Comparison of ENCODE assay signal across 11 mouse cellular contexts in genomic region chr15:99129956-99130910, GRCm38 (mm10). TPM values are rescaled to one million over a fixed set of nuclear protein-coding genes. Genes with fewer than 3 reads are reported as not detected.
A peak's percentile ranks its signal among the peaks of the same experiment; 100 is the strongest.
DNase-seq lines count a peak whose midpoint lies in the region; ATAC-seq lines count a peak whose summit lies in the region.
"Had no signal": no experiment of that assay in that cellular context is flagged by ENCODE, and none has a peak within 500 bp of the region (broad histone marks: within the 10 kb centered on the region; RNA-seq: fewer than 3 reads in every experiment).

No protein-coding gene starts in this region.

- H3K27me3 ChIP-seq in hindbrain, embryonic 10.5 days (ENCODE audit: insufficient read depth, poor library complexity, severe bottlenecking) = no peaks in the 10 kb centered on the region
- no peaks in the 10 kb centered on the region for H3K27me3 ChIP-seq in hindbrain, embryonic 14.5 days (ENCODE audit: control insufficient read depth, insufficient read depth, low read length)
- H3K27me3 ChIP-seq in embryonic facial prominence, embryonic 12.5 days = no peaks in the 10 kb centered on the region
- H3K27me3 ChIP-seq in midbrain, embryonic 13.5 days = no peaks in the 10 kb centered on the region

- 71% methylated on average over 22 of the region's 22 CpGs for WGBS in hindbrain, embryonic 10.5 days
- 77% methylated on average over 22 of the region's 22 CpGs for WGBS in hindbrain, embryonic 14.5 days
- WGBS in embryonic facial prominence, embryonic 12.5 days = 52% methylated on average over 22 of the region's 22 CpGs
- WGBS in midbrain, embryonic 13.5 days = 70% methylated on average over 22 of the region's 22 CpGs

- H3K27ac ChIP-seq in hindbrain, embryonic 10.5 days = peak overlapping the region; percentile 73
- no peak overlapping the region for H3K27ac ChIP-seq in hindbrain, embryonic 14.5 days
- peak overlapping the region; percentile 81 for H3K27ac ChIP-seq in embryonic facial prominence, embryonic 12.5 days
- 0 out of 2 replicates have a peak overlapping the region, but pooled peaks have one; percentile 14 for H3K27ac ChIP-seq in midbrain, embryonic 13.5 days

- ATAC-seq in hindbrain, embryonic 14.5 days (ENCODE audit: low FRiP score) = no peak
- no peak; the same call in 1 of the 2 replicates for ATAC-seq in embryonic facial prominence, embryonic 12.5 days (ENCODE audit: insufficient number of reproducible peaks, insufficient read depth, low FRiP score, low TSS enrichment)
- no peak for ATAC-seq in midbrain, embryonic 13.5 days
- ATAC-seq: inflammation-experienced regulatory T-cells, adult 6 months had no signal

- no peak overlapping the region for H3K4me2 ChIP-seq in hindbrain, embryonic 14.5 days (replicated peaks)
- peak overlapping the region; percentile 10 for H3K4me2 ChIP-seq in embryonic facial prominence, embryonic 12.5 days (replicated peaks)
- peak overlapping the region; percentile 20; the same call in 1 of the 2 replicates for H3K4me2 ChIP-seq in midbrain, embryonic 13.5 days (replicated peaks)

- peaks cover 38% of the 10 kb centered on the region for H3K4me1 ChIP-seq in hindbrain, embryonic 10.5 days (replicated peaks)
- peaks cover 18% of the 10 kb centered on the region for H3K4me1 ChIP-seq in hindbrain, embryonic 14.5 days (replicated peaks; ENCODE audit: control insufficient read depth, insufficient read depth, low read length)
- H3K4me1 ChIP-seq in embryonic facial prominence, embryonic 12.5 days = peaks cover 28% of the 10 kb centered on the region
- H3K4me1 ChIP-seq in midbrain, embryonic 13.5 days (replicated peaks) = peaks cover 48% of the 10 kb centered on the region

- no peaks in the 10 kb centered on the region for H3K9me3 ChIP-seq in hindbrain, embryonic 10.5 days
- H3K9me3 ChIP-seq in hindbrain, embryonic 14.5 days (ENCODE audit: control insufficient read depth, low read length) = no peaks in the 10 kb centered on the region
- H3K9me3 ChIP-seq in embryonic facial prominence, embryonic 12.5 days = no peaks in the 10 kb centered on the region
- H3K9me3 ChIP-seq in midbrain, embryonic 13.5 days = no peaks in the 10 kb centered on the region

- H3K36me3 ChIP-seq in hindbrain, embryonic 10.5 days = peaks cover 46% of the 10 kb centered on the region
- no peaks in the 10 kb centered on the region for H3K36me3 ChIP-seq in hindbrain, embryonic 14.5 days (replicated peaks; ENCODE audit: control insufficient read depth, insufficient read depth)
- no peaks in the 10 kb centered on the region for H3K36me3 ChIP-seq in embryonic facial prominence, embryonic 12.5 days
- H3K36me3 ChIP-seq in midbrain, embryonic 13.5 days = 0 out of 2 replicates have a peak, but pooled peaks cover 3% of the 10 kb centered on the region

- peak; percentile 17 for DNase-seq in hindbrain, embryonic 10.5 days (ENCODE audit: low spot score)
- DNase-seq in hindbrain, embryonic 14.5 days (ENCODE audit: low spot score) = no peak
- DNase-seq in ES-CJ7 (ENCODE audit: low read depth, low spot score) = peak; percentile 82
- no peak for DNase-seq in left cerebral cortex, adult 8-10 months (ENCODE audit: low spot score in 2 of 2)
- DNase-seq in adrenal gland, postnatal 25 days = no peak
- no peak for DNase-seq in kidney, adult 9 months

- H3K4me3 ChIP-seq in hindbrain, embryonic 10.5 days = peak overlapping the region; percentile 16; the same call in 1 of the 2 replicates
- H3K4me3 ChIP-seq in hindbrain, embryonic 14.5 days (replicated peaks; ENCODE audit: low read length) = no peak overlapping the region
- no peak overlapping the region for H3K4me3 ChIP-seq in embryonic facial prominence, embryonic 12.5 days
- H3K4me3 ChIP-seq in midbrain, embryonic 13.5 days (replicated peaks) = 0 out of 2 replicates have a peak overlapping the region, but pooled peaks have one; percentile 2
- H3K4me3 ChIP-seq: erythroblast, embryonic 14.5 days had no signal

- no peak overlapping the region for H3K9ac ChIP-seq in hindbrain, embryonic 14.5 days
- no peak overlapping the region; the same call in 1 of the 2 replicates for H3K9ac ChIP-seq in embryonic facial prominence, embryonic 12.5 days
- peak overlapping the region; percentile 24 for H3K9ac ChIP-seq in midbrain, embryonic 13.5 days (replicated peaks)

RNA-seq across cellular contexts. Expression of gene Spats2, which starts 4.5 kb away (rescaled TPM):
- polyA plus RNA-seq in hindbrain, embryonic 10.5 days (2016; fragmentation: Nextera tagmentation; extraction: Ambion mirVana) = 58.4 and 62.6 TPM in 2 replicates
- polyA plus RNA-seq in hindbrain, embryonic 14.5 days (2014; fragmentation: Nextera tagmentation; extraction: Ambion mirVana) = 33.7 and 33.8 TPM in 2 replicates
- 69.4 and 73.4 TPM in 2 replicates for polyA plus RNA-seq in embryonic facial prominence, embryonic 12.5 days (2016; fragmentation: Nextera tagmentation; extraction: Ambion mirVana)
- 40.6 and 45.7 TPM in 2 replicates for polyA plus RNA-seq in midbrain, embryonic 13.5 days (2015; fragmentation: Nextera tagmentation; extraction: Ambion mirVana)
- 10 to 100 TPM; 29.7 to 34.1 (median 33.2) TPM for total RNA-seq in left cerebral cortex, adult 8-10 months (2022)
- 18.7 and 19.6 TPM in 2 replicates for total RNA-seq in adrenal gland, postnatal 25 days (2021)

RNA-seq across cellular contexts. Expression of gene Dnajc22, which starts 37.3 kb away (rescaled TPM):
- 1.9 and 2.2 TPM in 2 replicates for polyA plus RNA-seq in hindbrain, embryonic 10.5 days (2016; fragmentation: Nextera tagmentation; extraction: Ambion mirVana)
- 0.52 and 1.0 TPM in 2 replicates for polyA plus RNA-seq in hindbrain, embryonic 14.5 days (2014; fragmentation: Nextera tagmentation; extraction: Ambion mirVana)
- polyA plus RNA-seq in embryonic facial prominence, embryonic 12.5 days (2016; fragmentation: Nextera tagmentation; extraction: Ambion mirVana) = 0.70 and 0.75 TPM in 2 replicates
- 1.7 and 1.8 TPM in 2 replicates for polyA plus RNA-seq in midbrain, embryonic 13.5 days (2015; fragmentation: Nextera tagmentation; extraction: Ambion mirVana)
- under 1 TPM in 3 of 4 experiments, not detected in 1; 0.30 to 0.56 (median 0.34) TPM for total RNA-seq in left cerebral cortex, adult 8-10 months (2022)
- 1.9 and 3.8 TPM in 2 replicates for total RNA-seq in adrenal gland, postnatal 25 days (2021)
- polyA plus RNA-seq: inflammation-experienced regulatory T-cells, adult 6 months had no signal

RNA-seq across cellular contexts. Expression of gene C1ql4, which starts 42.6 kb away (rescaled TPM):
- 0.78 and 8.7 TPM in 2 replicates for polyA plus RNA-seq in hindbrain, embryonic 10.5 days (2016; fragmentation: Nextera tagmentation; extraction: Ambion mirVana)
- polyA plus RNA-seq in hindbrain, embryonic 14.5 days (2014; fragmentation: Nextera tagmentation; extraction: Ambion mirVana) = 4.7 and 6.6 TPM in 2 replicates
- 0.42 and 0.46 TPM in 2 replicates for polyA plus RNA-seq in embryonic facial prominence, embryonic 12.5 days (2016; fragmentation: Nextera tagmentation; extraction: Ambion mirVana)
- polyA plus RNA-seq in midbrain, embryonic 13.5 days (2015; fragmentation: Nextera tagmentation; extraction: Ambion mirVana) = 10.1 and 13.7 TPM in 2 replicates
- not detected for total RNA-seq in left cerebral cortex, adult 8-10 months (2022)
- not detected in 2 replicates for total RNA-seq in adrenal gland, postnatal 25 days (2021)
- total RNA-seq: left cerebral cortex, postnatal 25 days had no signal
- polyA plus RNA-seq: erythroblast, embryonic 14.5 days; inflammation-experienced regulatory T-cells, adult 6 months had no signal

RNA-seq across cellular contexts. Expression of gene Troap, which starts 55.9 kb away (rescaled TPM):
- polyA plus RNA-seq in hindbrain, embryonic 10.5 days (2016; fragmentation: Nextera tagmentation; extraction: Ambion mirVana) = 41.6 and 46.8 TPM in 2 replicates
- 3.7 and 4.0 TPM in 2 replicates for polyA plus RNA-seq in hindbrain, embryonic 14.5 days (2014; fragmentation: Nextera tagmentation; extraction: Ambion mirVana)
- polyA plus RNA-seq in embryonic facial prominence, embryonic 12.5 days (2016; fragmentation: Nextera tagmentation; extraction: Ambion mirVana) = 38.5 and 39.0 TPM in 2 replicates
- polyA plus RNA-seq in midbrain, embryonic 13.5 days (2015; fragmentation: Nextera tagmentation; extraction: Ambion mirVana) = 13.3 and 14.6 TPM in 2 replicates
- under 1 TPM in 2 of 4 experiments, not detected in 2; 0.74 to 0.95 TPM for total RNA-seq in left cerebral cortex, adult 8-10 months (2022)
- total RNA-seq in adrenal gland, postnatal 25 days (2021) = 4.3 and 5.6 TPM in 2 replicates

Comparison
In these comparisons a context has a peak if more than half of its experiments do, and no peak if none do; other contexts are left out.
1. DNase-seq: peak in hindbrain, embryonic 10.5 days (single experiment) and ES-CJ7 (single experiment); none in hindbrain, embryonic 14.5 days (single experiment), left cerebral cortex, adult 8-10 months (0 of 2), adrenal gland, postnatal 25 days (single experiment) and kidney, adult 9 months (single experiment).
2. H3K4me3 ChIP-seq: peak in hindbrain, embryonic 10.5 days (single experiment) and midbrain, embryonic 13.5 days (single experiment); none in hindbrain, embryonic 14.5 days (single experiment) and embryonic facial prominence, embryonic 12.5 days (single experiment).